Mouse (Mus musculus): Measurements from ENCODE around the gene Nfix. TPM values are rescaled to one million over a fixed set of nuclear protein-coding genes. Genes with fewer than 3 reads are reported as not detected.
A peak's percentile ranks its signal among the peaks of the same experiment; 100 is the strongest.

Nfix gene
- polyA plus RNA-seq, 1 experiment from 2014 or later: 8.4 TPM

- ATAC-seq (ENCODE audit: low FRiP score, low read depth): peak; percentile 76
- Histone ChIP-seq H3K36me3 (no peaks in the 10 kb centered on the region), H3K27me3 (replicated peaks) (0 out of 2 replicates have a peak, but pooled peaks cover 12% of the 10 kb centered on the region), H3K4me1 (peaks cover 7% of the 10 kb centered on the region), H3K4me3 (peak overlapping the region; percentile 11; the same call in 1 of the 2 replicates), H3K27ac (no peak overlapping the region), H3K9ac (0 out of 2 replicates have a peak overlapping the region, but pooled peaks have one; percentile 21), H3K9me3 (no peaks in the 10 kb centered on the region), H3K4me2 (replicated peaks) (peak overlapping the region; percentile 54)
- under 1% methylated on average over 18 of the region's 18 CpGs for WGBS
These were observed 23.5 kb upstream of the Nfix start for GRCm38 (mm10) chr8:84823653-84824052.

- 27% methylated on average over 3 of the region's 3 CpGs for WGBS
- ATAC-seq (ENCODE audit: low FRiP score, low read depth): no peak
- peaks cover 7% of the 10 kb centered on the region for H3K4me1 ChIP-seq
- 0 out of 2 replicates have a peak within 1 kb of the TSS, but pooled peaks have one; percentile 21 for H3K9ac ChIP-seq
- H3K4me2 ChIP-seq (replicated peaks): peak within 1 kb of the TSS; percentile 54
- peaks cover 12% of the 10 kb centered on the region; the same call in 1 of the 2 replicates for H3K27me3 ChIP-seq (replicated peaks)
- no peak within 1 kb of the TSS for H3K27ac ChIP-seq
- H3K4me3 ChIP-seq: peak within 1 kb of the TSS; percentile 11; the same call in 1 of the 2 replicates
- no peaks in the 10 kb centered on the region for H3K36me3 ChIP-seq
- no peaks in the 10 kb centered on the region for H3K9me3 ChIP-seq
These were observed 22.6 kb upstream of the Nfix start, which contains the start of gene Dand5 for GRCm38 (mm10) chr8:84822723-84823122. TSS of gene Dand5 (minus strand) at chr8:84822823.

DNA sequence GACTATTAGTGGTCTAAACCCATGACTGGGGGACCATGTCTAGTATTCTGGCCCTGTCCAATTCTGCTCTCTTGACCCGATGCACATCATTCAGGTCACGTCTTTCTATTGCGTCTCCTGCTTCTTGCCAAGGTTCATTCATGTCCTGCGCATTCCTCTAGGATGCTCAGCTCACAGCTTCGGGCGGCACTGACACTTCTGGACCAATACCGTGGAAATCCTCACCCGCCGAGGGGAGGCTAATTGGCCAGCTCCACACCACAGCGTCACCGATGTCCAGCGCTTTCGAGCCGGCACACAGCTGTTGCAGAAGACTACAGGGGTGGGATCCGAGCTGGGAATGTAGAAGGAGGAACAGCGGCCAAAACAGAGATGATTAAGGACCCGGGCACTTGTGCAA lies 16.0 kb upstream of the Nfix start:
- Histone ChIP-seq H3K9me3 (no peaks in the 10 kb centered on the region), H3K9ac (no peak overlapping the region), H3K36me3 (no peaks in the 10 kb centered on the region), H3K4me1 (peaks cover 30% of the 10 kb centered on the region), H3K27me3 (replicated peaks) (peaks cover 24% of the 10 kb centered on the region), H3K4me3 (no peak overlapping the region), H3K27ac (no peak overlapping the region), H3K4me2 (replicated peaks) (no peak overlapping the region)
- WGBS: 75% methylated on average over 17 of the region's 17 CpGs
- no peak for ATAC-seq (ENCODE audit: low FRiP score, low read depth)

- H3K9ac ChIP-seq: 0 out of 2 replicates have a peak overlapping the region, but pooled peaks have one; percentile 5
- no peaks in the 10 kb centered on the region for H3K36me3 ChIP-seq
- no peak overlapping the region; the same call in 1 of the 2 replicates for H3K27ac ChIP-seq
- H3K27me3 ChIP-seq (replicated peaks): peaks cover 24% of the 10 kb centered on the region
- peaks cover 36% of the 10 kb centered on the region for H3K4me1 ChIP-seq
- WGBS: 13% methylated on average over 9 of the region's 9 CpGs
- ATAC-seq (ENCODE audit: low FRiP score, low read depth): peak; percentile 39
- H3K4me2 ChIP-seq (replicated peaks): peak overlapping the region; percentile 32; the same call in 1 of the 2 replicates
- no peak overlapping the region for H3K4me3 ChIP-seq
- H3K9me3 ChIP-seq: no peaks in the 10 kb centered on the region
These were observed 15.4 kb upstream of the Nfix start for GRCm38 (mm10) chr8:84815547-84815946.

DNA sequence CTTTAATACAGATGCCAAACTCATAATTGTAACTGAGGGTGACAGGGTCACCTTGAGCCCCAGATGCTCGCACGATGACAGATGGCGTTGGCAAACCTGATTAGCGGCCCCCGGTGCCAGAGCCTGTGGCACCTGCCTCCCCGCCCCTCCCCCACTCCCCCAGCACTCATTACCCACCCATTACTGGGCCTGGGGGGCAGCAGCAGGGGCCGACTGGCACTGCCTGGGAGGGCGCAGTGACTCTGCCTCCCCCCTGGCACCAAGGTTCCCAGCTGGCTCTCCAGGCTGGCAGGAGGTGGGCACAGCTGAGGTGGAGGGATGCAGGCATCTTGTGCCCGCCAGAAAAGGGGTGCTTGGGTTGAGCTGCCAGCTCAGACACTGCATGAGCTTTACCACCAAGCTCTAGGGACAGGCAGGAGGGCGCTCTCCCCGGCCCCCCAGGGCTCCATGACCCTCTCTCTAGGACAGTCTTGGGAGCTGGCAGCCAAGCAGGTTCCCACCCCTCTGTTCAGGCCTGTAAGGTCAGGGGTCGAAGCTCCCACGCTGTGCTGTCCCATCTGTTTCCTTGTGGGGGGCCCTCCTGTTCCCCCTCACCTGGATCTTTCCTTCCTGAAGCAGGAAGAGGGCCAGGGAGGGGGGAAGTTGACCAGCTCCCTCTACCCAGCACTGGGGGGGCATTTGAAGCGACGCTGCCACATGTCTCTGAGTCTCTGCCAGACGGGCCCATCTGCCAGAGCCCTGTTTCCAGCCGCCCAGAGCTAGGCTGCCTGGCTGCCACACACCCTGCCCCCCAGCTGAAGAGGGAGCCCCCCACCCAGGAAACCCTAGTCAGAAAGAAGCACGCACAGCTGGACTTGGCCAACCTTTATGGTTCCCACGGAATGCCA lies 14.7 kb upstream of the Nfix start:
- WGBS: 40% methylated on average over 19 of the region's 19 CpGs
- Histone ChIP-seq H3K9me3 (no peaks in the 10 kb centered on the region), H3K27me3 (replicated peaks) (peaks cover 24% of the 10 kb centered on the region), H3K4me1 (peaks cover 38% of the 10 kb centered on the region), H3K36me3 (no peaks in the 10 kb centered on the region), H3K4me2 (replicated peaks) (peak overlapping the region; percentile 32; the same call in 1 of the 2 replicates), H3K4me3 (no peak overlapping the region), H3K9ac (0 out of 2 replicates have a peak overlapping the region, but pooled peaks have one; percentile 5), H3K27ac (no peak overlapping the region; the same call in 1 of the 2 replicates)
- peak; percentile 31 for ATAC-seq (ENCODE audit: low FRiP score, low read depth)

- Histone ChIP-seq H3K9ac (0 out of 2 replicates have a peak overlapping the region, but pooled peaks have one; percentile 8), H3K9me3 (no peaks in the 10 kb centered on the region), H3K4me1 (peaks cover 44% of the 10 kb centered on the region), H3K4me2 (replicated peaks) (peak overlapping the region; percentile 32; the same call in 1 of the 2 replicates), H3K27ac (no peak overlapping the region), H3K36me3 (no peaks in the 10 kb centered on the region), H3K4me3 (no peak overlapping the region), H3K27me3 (replicated peaks) (peaks cover 25% of the 10 kb centered on the region)
- WGBS: 84% methylated on average over 11 of the region's 11 CpGs
- no peak for ATAC-seq (ENCODE audit: low FRiP score, low read depth)
These were observed 14.1 kb upstream of the Nfix start for GRCm38 (mm10) chr8:84814240-84814554.

DNA sequence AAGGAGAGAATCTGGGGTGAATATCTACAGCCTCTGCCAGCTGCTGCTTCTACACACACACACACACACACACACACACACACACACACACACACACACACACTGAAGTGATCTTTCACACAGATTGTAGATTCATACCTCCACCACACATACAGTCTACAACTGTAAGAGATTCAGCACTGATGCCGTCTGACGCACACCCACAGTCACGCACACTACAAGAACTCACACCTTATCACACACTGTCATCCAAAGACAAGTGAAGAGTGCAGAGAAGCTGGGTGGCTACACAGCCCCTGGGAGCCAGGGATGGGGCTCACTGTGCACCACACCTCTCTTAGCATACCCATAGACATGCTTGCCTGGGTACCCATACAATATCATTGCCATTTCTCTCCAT lies 13.7 kb upstream of the Nfix start:
- Histone ChIP-seq H3K4me3 (no peak overlapping the region), H3K36me3 (no peaks in the 10 kb centered on the region), H3K9ac (0 out of 2 replicates have a peak overlapping the region, but pooled peaks have one; percentile 8), H3K27ac (no peak overlapping the region), H3K4me2 (replicated peaks) (no peak overlapping the region; the same call in 1 of the 2 replicates), H3K4me1 (peaks cover 46% of the 10 kb centered on the region), H3K27me3 (replicated peaks) (peaks cover 28% of the 10 kb centered on the region), H3K9me3 (no peaks in the 10 kb centered on the region)
- 91% methylated on average over 3 of the region's 3 CpGs for WGBS
- no peak for ATAC-seq (ENCODE audit: low FRiP score, low read depth)

- no peak overlapping the region for H3K27ac ChIP-seq
- peaks cover 46% of the 10 kb centered on the region for H3K4me1 ChIP-seq
- WGBS: 0% methylated on average over 5 of the region's 5 CpGs
These were observed 12.9 kb upstream of the Nfix start for GRCm38 (mm10) chr8:84813059-84813458.

DNA sequence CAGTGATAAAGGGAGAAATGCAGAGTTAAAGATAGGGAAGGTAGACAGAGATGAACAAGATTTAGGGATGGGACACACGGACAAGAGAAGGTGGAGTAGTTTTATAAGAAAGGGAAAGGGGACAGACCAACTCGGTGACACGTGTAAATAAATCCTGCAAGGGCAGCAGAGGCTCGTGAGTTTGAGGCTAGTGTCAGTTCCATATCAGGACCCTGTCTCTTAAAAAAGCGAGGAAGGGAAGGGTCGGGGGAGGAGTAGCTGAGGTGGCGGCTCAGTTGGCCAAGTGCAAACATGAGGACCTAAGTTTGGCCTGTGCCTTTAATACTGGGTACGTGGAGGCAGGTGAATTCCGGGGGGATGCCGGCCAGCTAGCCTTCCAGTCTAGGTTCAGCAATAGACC lies 11.2 kb upstream of the Nfix start:
- Histone ChIP-seq H3K9ac (no peak overlapping the region), H3K9me3 (peaks cover under 1% of the 10 kb centered on the region; the same call in 1 of the 2 replicates), H3K4me2 (replicated peaks) (peak overlapping the region; percentile 58), H3K36me3 (no peaks in the 10 kb centered on the region), H3K4me3 (peak overlapping the region; percentile 21; the same call in 1 of the 2 replicates), H3K27me3 (replicated peaks) (peaks cover 42% of the 10 kb centered on the region), H3K27ac (no peak overlapping the region), H3K4me1 (peaks cover 46% of the 10 kb centered on the region)
- 11% methylated on average over 10 of the region's 10 CpGs for WGBS
- ATAC-seq (ENCODE audit: low FRiP score, low read depth): no peak

More at GRCm38 (mm10) chr8:84813059-84813458, 12.9 kb upstream of the Nfix start:
- Histone ChIP-seq H3K9ac (no peak overlapping the region), H3K27me3 (replicated peaks) (peaks cover 35% of the 10 kb centered on the region), H3K36me3 (no peaks in the 10 kb centered on the region), H3K9me3 (no peaks in the 10 kb centered on the region), H3K4me3 (no peak overlapping the region), H3K4me2 (replicated peaks) (no peak overlapping the region)
- no peak for ATAC-seq (ENCODE audit: low FRiP score, low read depth)

DNA sequence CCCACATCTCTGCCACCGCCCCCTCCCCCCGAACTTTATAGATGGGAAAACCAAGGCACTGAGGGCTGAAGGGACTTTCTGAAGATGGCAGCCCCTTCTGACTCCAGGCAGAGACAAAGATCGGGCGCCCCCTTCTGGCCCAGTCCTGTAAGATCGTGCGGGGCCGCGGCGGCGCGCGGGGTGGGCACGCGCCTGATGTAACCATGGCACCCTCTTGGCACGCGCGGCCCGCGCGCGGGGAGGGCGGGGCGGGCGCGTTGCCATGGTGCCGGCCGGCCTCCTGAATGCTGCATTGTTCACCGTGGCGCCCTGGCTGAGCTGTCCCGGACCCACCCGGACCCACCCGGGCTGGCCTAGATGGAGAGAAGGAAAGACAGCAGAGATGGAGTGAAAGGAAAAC lies 10.8 kb upstream of the Nfix start:
- Histone ChIP-seq H3K4me1 (peaks cover 46% of the 10 kb centered on the region), H3K27ac (no peak overlapping the region), H3K4me3 (peak overlapping the region; percentile 21; the same call in 1 of the 2 replicates)

DNA sequence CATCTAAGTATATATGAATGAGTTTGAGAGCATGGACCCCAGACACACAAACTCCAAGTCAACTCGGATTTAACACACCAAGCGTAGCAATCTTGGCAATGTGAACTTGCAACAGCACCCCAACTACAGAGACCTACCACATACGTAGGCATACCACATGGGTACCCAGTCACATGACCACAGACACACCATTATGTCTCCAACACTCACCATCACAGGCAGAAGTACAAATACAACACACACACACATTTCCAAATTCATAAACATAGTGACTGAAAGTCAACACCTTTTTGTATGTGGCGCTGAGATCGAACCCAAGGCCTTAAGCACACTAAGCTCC lies 9.8 kb upstream of the Nfix start:
- H3K9me3 ChIP-seq: peaks cover 5% of the 10 kb centered on the region
- no peaks in the 10 kb centered on the region for H3K36me3 ChIP-seq
- H3K27ac ChIP-seq: no peak overlapping the region
- H3K9ac ChIP-seq: no peak overlapping the region
- H3K4me3 ChIP-seq: no peak overlapping the region
- H3K4me1 ChIP-seq: peaks cover 39% of the 10 kb centered on the region
- no peak for ATAC-seq (ENCODE audit: low FRiP score, low read depth)
- no peak overlapping the region; the same call in 1 of the 2 replicates for H3K4me2 ChIP-seq (replicated peaks)
- peaks cover 54% of the 10 kb centered on the region for H3K27me3 ChIP-seq (replicated peaks)
- 75% methylated on average over 5 of the region's 5 CpGs for WGBS

More for the DNA sequence above, 10.8 kb upstream of the Nfix start:
- H3K36me3 ChIP-seq: no peaks in the 10 kb centered on the region
- 1% methylated on average over 32 of the region's 32 CpGs for WGBS
- no peak overlapping the region for H3K9ac ChIP-seq
- H3K9me3 ChIP-seq: peaks cover 4% of the 10 kb centered on the region
- peaks cover 44% of the 10 kb centered on the region for H3K27me3 ChIP-seq (replicated peaks)
- ATAC-seq (ENCODE audit: low FRiP score, low read depth): peak; percentile 83
- H3K4me2 ChIP-seq (replicated peaks): peak overlapping the region; percentile 58

All from neural tube, embryonic 12.5 days (tissue).